Mouse (Mus musculus) gastrocnemius, postnatal 4 days (tissue): ENCODE results near the gene Armc2. TPM values are rescaled to one million over a fixed set of nuclear protein-coding genes. Genes with fewer than 3 reads are reported as not detected.

Experiments
- DNase-seq, 2 experiments: peaks; one replicate each; pipeline ENCODE4 v3.0.0; 2021 to 2022; ENCODE audit warnings: low spot score in 2 of 2, mixed read lengths in 2 of 2
- total RNA-seq, 2 experiments: library from RNA; stranded (reverse); gene quantifications; 2 replicates each; pipeline ENCODE4 v1.2.3; 2021

Armc2 gene
- total RNA-seq, 2 experiments from 2014 or later, result 1.6 to 2.3 TPM

DNA sequence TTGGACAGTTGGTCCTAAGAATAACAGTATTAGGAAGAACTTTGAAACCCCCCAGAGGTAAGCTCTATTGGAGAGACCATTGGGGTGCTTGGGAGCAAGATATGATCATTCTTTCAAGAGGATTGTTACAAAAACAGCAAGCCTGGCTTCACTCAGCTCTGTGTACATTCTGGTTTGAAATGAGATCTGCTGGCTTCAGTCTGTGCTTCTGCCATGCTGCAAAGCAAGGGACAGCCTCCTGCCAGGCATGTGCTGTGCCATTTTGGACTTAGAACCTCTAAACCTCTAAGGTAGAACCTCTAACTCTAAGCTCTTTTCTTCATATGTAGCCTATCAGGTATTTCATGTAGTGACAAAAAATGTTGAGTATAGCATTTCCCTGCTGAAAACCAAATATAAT, 142.6 kb downstream of the Armc2 start:
- no peak for DNase-seq

DNA sequence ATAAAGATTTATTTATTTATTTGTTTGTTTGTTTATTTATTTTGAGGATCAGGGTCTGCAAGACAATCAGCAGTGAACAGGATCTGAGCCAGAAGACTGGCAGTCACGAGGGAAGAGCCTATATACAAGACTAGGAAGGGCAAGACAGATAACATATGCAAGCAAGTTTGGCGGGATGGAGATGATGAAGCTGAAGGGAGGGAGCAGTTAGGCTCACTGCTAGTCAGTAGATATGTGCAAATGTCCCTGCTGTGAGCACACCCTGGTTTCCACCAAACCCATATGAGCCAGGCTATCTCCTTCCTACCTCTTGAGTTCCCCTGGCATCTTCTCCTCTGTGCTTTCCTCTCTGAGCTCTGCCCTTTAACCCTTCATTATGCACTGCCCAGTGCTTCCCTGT, 146.7 kb downstream of the Armc2 start:
- no peak for DNase-seq

DNA sequence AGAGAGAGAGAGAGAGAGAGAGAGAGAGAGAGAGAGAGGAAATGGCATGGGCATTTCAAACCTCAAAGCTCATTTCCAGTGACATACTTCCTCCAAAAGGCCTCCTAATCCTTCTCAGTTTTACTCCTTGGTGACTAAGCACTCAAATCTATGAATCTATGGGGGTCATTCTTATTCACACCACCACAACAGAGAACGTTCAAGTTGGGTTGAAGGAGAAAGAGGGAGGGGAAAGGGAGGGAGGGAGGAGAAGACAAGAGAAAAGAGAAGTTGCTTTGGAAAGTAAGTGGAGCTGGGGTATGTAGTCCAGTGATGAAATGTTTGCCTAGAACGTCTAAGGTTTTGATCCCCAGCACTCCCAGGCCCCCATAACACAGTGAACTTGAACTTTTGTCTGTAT, 148.1 kb downstream of the Armc2 start:
- no peak for DNase-seq

DNA sequence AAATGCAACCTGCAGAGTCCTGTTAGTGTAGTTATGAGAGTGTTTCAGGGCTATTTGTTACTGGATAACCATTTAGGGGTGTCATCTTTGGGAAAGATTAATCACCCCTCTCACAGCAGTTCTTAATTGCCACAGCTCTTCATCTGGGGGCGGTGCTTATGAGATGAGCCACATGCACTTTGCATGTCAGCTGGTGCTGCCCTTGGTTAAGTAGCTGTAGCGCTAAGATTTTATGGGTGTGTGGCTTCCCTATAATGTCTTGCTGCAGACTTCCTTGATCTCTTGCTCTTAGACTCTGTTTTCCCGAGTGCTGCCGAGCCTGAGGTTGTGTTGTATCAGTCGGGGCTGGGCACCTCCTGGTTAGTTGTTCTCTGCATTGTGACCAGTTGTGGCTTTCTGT, 150.3 kb downstream of the Armc2 start:
- DNase-seq, result no peak

DNA sequence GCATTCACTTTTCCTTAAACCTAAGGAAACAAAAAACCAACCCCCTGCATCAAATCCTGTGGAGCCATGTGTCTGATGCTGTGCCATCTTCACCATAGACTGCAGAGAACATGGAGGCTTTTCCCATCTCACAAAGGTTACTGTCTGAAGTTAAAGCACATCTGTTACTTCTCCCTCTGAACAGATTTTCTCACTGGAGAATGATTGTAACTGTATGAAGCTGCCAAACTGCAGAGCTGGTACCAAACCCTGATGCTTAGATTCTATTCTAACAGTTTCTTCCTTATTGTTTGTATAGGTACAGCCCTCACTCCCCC, 151.4 kb downstream of the Armc2 start:
- DNase-seq, result no peak

DNA sequence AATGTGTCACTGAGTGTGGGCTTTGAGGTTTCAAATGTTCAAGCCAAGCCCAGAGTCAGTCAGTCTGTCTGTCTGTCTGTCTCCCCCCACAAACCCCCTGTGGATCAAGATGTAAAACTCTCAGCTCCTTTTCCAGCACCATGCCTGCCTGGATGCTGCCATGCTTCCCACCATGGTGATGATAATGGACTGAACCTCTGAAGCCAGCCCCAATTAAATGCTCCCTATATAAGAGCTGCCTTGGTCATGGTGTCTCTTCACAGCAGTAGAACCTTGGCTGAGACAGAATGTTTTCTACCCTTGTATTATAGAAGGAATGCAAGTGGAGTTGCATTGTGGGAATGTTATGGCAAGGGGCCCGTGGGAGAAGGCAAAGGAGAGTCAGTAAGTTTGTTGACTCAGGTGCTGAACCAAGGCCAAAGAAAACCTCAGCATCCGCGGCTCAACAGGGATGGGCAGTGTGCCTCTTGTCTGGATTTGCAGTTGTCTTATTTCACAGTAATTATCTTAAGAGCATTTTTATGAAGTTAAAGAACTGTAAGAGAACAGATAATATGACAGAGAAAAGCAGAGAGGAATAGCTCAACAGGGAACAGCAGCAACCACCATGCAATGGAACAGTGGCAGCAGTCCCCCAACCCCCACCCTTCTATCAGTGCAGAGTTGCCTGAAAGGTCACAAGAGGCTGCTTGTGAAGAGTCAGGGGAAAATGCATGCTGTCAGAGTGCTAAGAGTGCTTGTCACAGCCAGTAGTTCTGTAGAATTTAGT, 152.0 kb downstream of the Armc2 start:
- no peak for DNase-seq

Other genes starting within 250 kb of the Armc2 start
- gene Cep57l1, start 208.6 kb downstream of the Armc2 start, total RNA-seq, result 1 to 10 TPM; 5.4 to 6.5 TPM
- gene Sesn1, start 208.5 kb downstream of the Armc2 start, total RNA-seq, result 10 to 100 TPM; 60.4 to 66.3 TPM